Mouse (Mus musculus) lung, postnatal 0 days (tissue): ENCODE results near the gene Gm3625.

Experiments used
- CTCF ChIP-seq: IDR thresholded peaks from 2 replicates; pipeline ENCODE4 v1.5.1; 2016; ENCODE audit warnings: antibody characterized with exemption, mild to moderate bottlenecking
- EP300 ChIP-seq: IDR thresholded peaks from 2 replicates; pipeline ENCODE4 v1.6.1; 2016; ENCODE audit warnings: antibody characterized with exemption, mild to moderate bottlenecking, control low read depth

GRCm38 (mm10) chr12:4555451-4555850, 37.3 kb downstream of the Gm3625 start:
- no peak for TF ChIP-seq CTCF
- TF ChIP-seq EP300 = no peak
